Mouse (Mus musculus) heart, adult 2 months (tissue): ENCODE results near the gene Svop.

ENCODE experiments used
- CTCF ChIP-seq: fragments of 200-600 bp; IDR thresholded peaks from 2 replicates; pipeline ENCODE4 v1.8.1; 2022; ENCODE audit warnings: antibody characterized with exemption, mild to moderate bottlenecking, moderate library complexity
- EP300 ChIP-seq: fragments of 200-500 bp; IDR thresholded peaks from 2 replicates; pipeline ENCODE4 v1.6.1; 2011; ENCODE audit warnings: low read depth, low read length, control low read depth; ENCODE audit not compliant: insufficient read depth
- POLR2A ChIP-seq: fragments of 200-500 bp; IDR thresholded peaks from 2 replicates; pipeline ENCODE4 v1.6.1; 2011; ENCODE audit warnings: mild to moderate bottlenecking, low read depth, low read length, control low read depth; ENCODE audit not compliant: insufficient read depth

GRCm38 (mm10) chr5:113981843-113982242, 109.5 kb downstream of the Svop start:
- TF ChIP-seq CTCF (no peak), POLR2A (no peak), EP300 (no peak)
